Mouse (Mus musculus) inflammation-experienced regulatory T-cells, adult 6 months (primary cell): ENCODE data around the gene Zfhx3. TPM values are rescaled to one million over a fixed set of nuclear protein-coding genes. Genes with fewer than 3 reads are reported as not detected.

Experiments
- ATAC-seq: one replicate; pipeline ENCODE4 v1.8.0; 2017
- polyA plus RNA-seq, 3 experiments: library from polyadenylated mRNA; unstranded; fragments of 100-300 nt; shearing (Covaris generic); gene quantifications; one replicate each; pipeline ENCODE4 v1.2.1; 2017

Gene Zfhx3
- polyA plus RNA-seq, 3 experiments from 2014 or later, result 0.03 to 0.35 (median 0.24) TPM

GRCm38 (mm10) chr8:108675001-108675525, 732.6 kb downstream of the Zfhx3 start:
- no peak for ATAC-seq

GRCm38 (mm10) chr8:108689694-108690093, 747.2 kb downstream of the Zfhx3 start:
- no peak for ATAC-seq

- ATAC-seq, result no peak
Measured at GRCm38 (mm10) chr8:108690576-108691455, 748.4 kb downstream of the Zfhx3 start.

GRCm38 (mm10) chr8:108691456-108692238, 749.2 kb downstream of the Zfhx3 start:
- no peak for ATAC-seq

- no peak for ATAC-seq
Measured at GRCm38 (mm10) chr8:108692239-108692627, 749.8 kb downstream of the Zfhx3 start.

GRCm38 (mm10) chr8:108692669-108693665, 750.5 kb downstream of the Zfhx3 start:
- no peak for ATAC-seq

GRCm38 (mm10) chr8:108693841-108694240, 751.4 kb downstream of the Zfhx3 start:
- ATAC-seq, result no peak

GRCm38 (mm10) chr8:108694516-108694915, 752.1 kb downstream of the Zfhx3 start:
- ATAC-seq, result no peak

- no peak for ATAC-seq
Measured at GRCm38 (mm10) chr8:108695242-108695880, 752.9 kb downstream of the Zfhx3 start.

- no peak for ATAC-seq
Measured at GRCm38 (mm10) chr8:108695938-108696630, 753.6 kb downstream of the Zfhx3 start.

GRCm38 (mm10) chr8:108696631-108697410, 754.4 kb downstream of the Zfhx3 start:
- no peak for ATAC-seq

- ATAC-seq, result no peak
Measured at GRCm38 (mm10) chr8:108697589-108697988, 755.1 kb downstream of the Zfhx3 start.

GRCm38 (mm10) chr8:108698101-108698660, 755.7 kb downstream of the Zfhx3 start:
- ATAC-seq, result no peak

GRCm38 (mm10) chr8:108699011-108699410, 756.6 kb downstream of the Zfhx3 start:
- ATAC-seq, result no peak

- no peak for ATAC-seq
Measured at GRCm38 (mm10) chr8:108699454-108700345, 757.3 kb downstream of the Zfhx3 start.

GRCm38 (mm10) chr8:108701381-108702175, 759.1 kb downstream of the Zfhx3 start:
- ATAC-seq, result no peak

- no peak for ATAC-seq
Measured at GRCm38 (mm10) chr8:108702201-108702600, 759.8 kb downstream of the Zfhx3 start.

GRCm38 (mm10) chr8:108705751-108706150, 763.3 kb downstream of the Zfhx3 start:
- no peak for ATAC-seq
